Mouse (Mus musculus) lung, postnatal 0 days (tissue): Measurements from ENCODE around the gene Clic6.

Source experiments
- CTCF ChIP-seq: IDR thresholded peaks from 2 replicates; pipeline ENCODE4 v1.5.1; 2016; ENCODE audit warnings: antibody characterized with exemption, mild to moderate bottlenecking
- EP300 ChIP-seq: IDR thresholded peaks from 2 replicates; pipeline ENCODE4 v1.6.1; 2016; ENCODE audit warnings: antibody characterized with exemption, mild to moderate bottlenecking, control low read depth

GRCm38 (mm10) chr16:92465226-92465625, 20.3 kb upstream of the Clic6 start:
- no peak for TF ChIP-seq CTCF
- TF ChIP-seq EP300 = no peak
